Mouse (Mus musculus) heart, embryonic 10.5 days (tissue): ENCODE measurements around the gene Dcp1b. TPM values are rescaled to one million over a fixed set of nuclear protein-coding genes. Genes with fewer than 3 reads are reported as not detected.

ENCODE experiments used
- DNase-seq: peaks from one replicate; pipeline ENCODE4 v3.0.0-alpha.2; 2017; ENCODE audit warnings: low spot score
- H3K27ac ChIP-seq: fragments of 300-500 bp; sonication (generic); 2 replicates; pipeline ENCODE4 v1.5.1; 2016; ENCODE audit warnings: mild to moderate bottlenecking
- H3K27me3 ChIP-seq: fragments of 300-500 bp; sonication (generic); 2 replicates; pipeline ENCODE4 v1.6.1; 2016; ENCODE audit warnings: mild to moderate bottlenecking; ENCODE audit not compliant: poor library complexity, insufficient read depth, severe bottlenecking
- H3K36me3 ChIP-seq: fragments of 300-500 bp; sonication (generic); 2 replicates; pipeline ENCODE4 v1.6.1; 2016; ENCODE audit warnings: mild to moderate bottlenecking, moderate library complexity
- H3K4me1 ChIP-seq: fragments of 300-500 bp; sonication (generic); 2 replicates; pipeline ENCODE4 v1.6.1; 2016; ENCODE audit warnings: mild to moderate bottlenecking
- H3K4me3 ChIP-seq: fragments of 300-500 bp; sonication (generic); 2 replicates; pipeline ENCODE4 v1.5.1; 2016; ENCODE audit warnings: mild to moderate bottlenecking, moderate library complexity
- H3K9me3 ChIP-seq: fragments of 300-500 bp; sonication (generic); 2 replicates; pipeline ENCODE4 v1.6.1; 2016; ENCODE audit warnings: mild to moderate bottlenecking, moderate library complexity
- WGBS: fragments of 180-500 bp; shearing (Covaris S2); methylation state at CpG from one replicate; pipeline ENCODE4 v1.1.7; 2016; 5-methylcytosine and 5-hydroxymethylcytosine counted together
- polyA plus RNA-seq: library from polyadenylated mRNA; unstranded; fragments of >200 nt; fragmentation: Nextera tagmentation; extraction: Ambion mirVana; gene quantifications from 2 replicates; pipeline ENCODE4 v1.2.1, GENCODE M21; 2016

The Dcp1b gene
- polyA plus RNA-seq = 8.1 and 10.4 TPM in 2 replicates

DNA sequence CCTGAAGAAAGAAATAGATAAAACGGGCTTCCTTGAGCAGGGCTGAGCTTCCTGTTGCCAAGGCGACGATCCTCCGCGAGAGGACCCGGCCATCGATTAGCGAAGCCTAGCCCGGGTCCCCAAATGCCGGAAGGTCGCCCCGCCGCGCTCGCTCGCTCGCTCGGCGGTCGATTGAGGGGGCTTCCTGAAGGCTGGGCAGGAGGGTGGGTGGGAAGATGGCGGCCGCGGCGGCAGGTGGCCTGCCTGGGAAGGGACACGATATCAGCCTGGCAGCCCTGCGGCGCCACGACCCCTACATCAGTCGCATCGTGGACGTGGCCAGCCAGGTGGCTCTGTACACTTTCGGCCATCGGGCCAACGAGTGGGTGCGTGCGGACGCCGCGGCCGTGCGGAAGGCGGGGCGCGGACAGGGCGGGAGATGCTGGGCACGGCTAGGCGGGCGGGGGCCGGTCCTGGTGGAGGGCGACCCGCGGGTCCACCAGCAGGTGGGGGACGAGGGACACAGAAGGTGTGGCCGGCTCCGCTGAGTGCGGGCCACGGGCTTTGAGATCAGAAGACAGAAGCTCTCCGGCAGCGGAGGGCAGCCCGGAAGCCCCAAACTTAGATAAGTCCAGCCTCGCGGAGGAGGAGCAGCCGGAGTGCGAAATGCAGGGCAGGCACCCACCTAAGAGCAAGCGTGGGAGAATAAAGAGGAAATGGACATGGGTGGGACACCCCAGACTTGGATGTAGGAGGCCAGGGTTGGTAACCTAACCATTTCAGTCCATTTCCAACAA, at the start of gene Dcp1b:
Dcp1b (plus strand) TSS at position 176 of the 776 bp plus-strand sequence.
- DNase-seq = peak; percentile 95
- no peaks in the 10 kb centered on the region for H3K27me3 ChIP-seq
- peak within 1 kb of the TSS; percentile 82 for H3K4me3 ChIP-seq
- H3K27ac ChIP-seq = peak within 1 kb of the TSS; percentile 96
- H3K4me1 ChIP-seq = peaks cover 58% of the 10 kb centered on the region
- H3K36me3 ChIP-seq = no peaks in the 10 kb centered on the region
- WGBS = under 1% methylated on average over 65 of the region's 65 CpGs
- H3K9me3 ChIP-seq = no peaks in the 10 kb centered on the region

DNA sequence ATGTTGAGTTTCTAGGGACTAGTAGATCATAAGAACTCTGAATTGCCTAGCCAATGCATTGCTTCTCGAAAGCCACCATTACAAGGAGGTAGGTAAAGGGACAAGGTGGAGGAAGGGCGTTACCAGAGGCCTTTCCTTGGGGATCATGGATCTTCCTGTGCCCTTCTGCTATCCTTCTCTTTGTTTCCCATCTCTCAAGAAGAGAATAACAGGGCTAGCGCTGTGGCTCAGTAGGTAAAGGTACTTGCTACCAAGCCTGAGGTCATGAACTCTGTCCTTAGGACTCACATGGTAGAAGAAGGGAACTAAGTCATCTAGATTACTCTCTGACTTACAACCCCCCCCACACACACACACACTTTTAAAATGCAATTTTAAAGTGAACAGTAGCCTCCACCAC, 48.1 kb upstream of the Dcp1b start:
- WGBS = 83% methylated on average over 3 of the region's 3 CpGs
- H3K36me3 ChIP-seq = peaks cover 6% of the 10 kb centered on the region; the same call in 1 of the 2 replicates
- H3K4me3 ChIP-seq = no peak overlapping the region
- H3K4me1 ChIP-seq = peaks cover 20% of the 10 kb centered on the region; the same call in 1 of the 2 replicates
- no peak overlapping the region for H3K27ac ChIP-seq
- no peaks in the 10 kb centered on the region for H3K27me3 ChIP-seq
- no peaks in the 10 kb centered on the region for H3K9me3 ChIP-seq
- DNase-seq = peak; percentile 58

GRCm38 (mm10) chr6:119128076-119128475, 47.0 kb upstream of the Dcp1b start:
- Histone ChIP-seq H3K4me3 (no peak overlapping the region), H3K9me3 (no peaks in the 10 kb centered on the region), H3K4me1 (peaks cover 30% of the 10 kb centered on the region; the same call in 1 of the 2 replicates), H3K27me3 (no peaks in the 10 kb centered on the region), H3K36me3 (peaks cover 6% of the 10 kb centered on the region; the same call in 1 of the 2 replicates), H3K27ac (no peak overlapping the region)
- WGBS = 87% methylated on average over 1 of the region's 1 CpGs
- DNase-seq = peak; percentile 54

GRCm38 (mm10) chr6:119128521-119128920, 46.5 kb upstream of the Dcp1b start:
- Histone ChIP-seq H3K9me3 (no peaks in the 10 kb centered on the region), H3K4me1 (peaks cover 34% of the 10 kb centered on the region), H3K27me3 (no peaks in the 10 kb centered on the region), H3K27ac (no peak overlapping the region), H3K4me3 (no peak overlapping the region), H3K36me3 (peaks cover 6% of the 10 kb centered on the region; the same call in 1 of the 2 replicates)
- DNase-seq = peak; percentile 67
- 86% methylated on average over 8 of the region's 8 CpGs for WGBS

DNA sequence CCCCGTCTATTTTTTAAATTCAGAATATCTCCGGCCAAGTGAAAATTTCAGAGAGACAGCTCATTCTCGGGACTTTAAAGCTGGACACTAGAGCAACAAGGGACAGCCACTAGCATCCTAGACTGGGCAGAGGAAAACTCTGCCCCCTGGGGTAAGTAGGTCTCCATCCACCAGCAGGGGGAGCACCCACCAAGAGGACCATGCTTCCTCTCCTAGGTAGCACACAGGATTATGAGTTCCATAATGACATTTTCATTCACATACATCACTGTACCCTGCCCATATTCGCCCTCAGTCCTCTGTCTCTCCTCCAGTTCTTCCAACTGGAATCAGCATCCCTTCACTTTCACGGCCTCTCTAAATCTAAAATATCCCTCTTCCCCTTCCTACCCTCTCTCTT, 45.4 kb upstream of the Dcp1b start:
- H3K9me3 ChIP-seq = no peaks in the 10 kb centered on the region
- H3K4me3 ChIP-seq = no peak overlapping the region
- H3K27ac ChIP-seq = no peak overlapping the region
- 74% methylated on average over 5 of the region's 5 CpGs for WGBS
- DNase-seq = peak; percentile 74
- no peaks in the 10 kb centered on the region for H3K27me3 ChIP-seq
- peaks cover 38% of the 10 kb centered on the region for H3K4me1 ChIP-seq
- H3K36me3 ChIP-seq = peaks cover 9% of the 10 kb centered on the region; the same call in 1 of the 2 replicates

DNA sequence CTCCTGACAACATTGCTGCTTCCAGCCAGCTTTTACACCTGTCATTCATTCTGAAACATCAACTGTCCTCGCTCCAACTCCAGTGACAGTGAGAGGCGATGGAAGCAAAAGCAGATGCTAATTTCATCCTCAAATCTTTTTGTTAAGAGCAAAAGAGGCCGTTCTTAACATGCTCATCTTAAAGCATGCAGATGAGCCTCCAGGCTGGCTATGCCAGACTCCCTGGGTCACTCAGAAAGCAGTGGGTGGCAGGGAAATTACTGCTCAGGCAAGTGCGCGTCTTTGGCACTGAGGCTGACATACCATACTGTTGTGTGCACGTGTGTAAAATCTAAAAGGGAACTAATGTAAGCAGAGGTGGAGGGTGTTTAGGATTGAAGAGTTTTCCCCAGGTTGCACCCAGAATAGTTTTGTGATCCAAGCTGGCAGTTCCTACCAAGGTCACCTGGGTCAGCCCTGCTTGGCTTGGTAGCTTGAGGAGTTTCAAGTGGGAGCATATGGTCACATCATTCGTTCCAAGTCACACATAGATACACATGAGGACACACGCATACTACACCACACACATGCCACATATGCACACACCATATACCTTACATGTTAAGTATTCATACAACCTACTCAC, 42.8 kb upstream of the Dcp1b start:
- H3K4me3 ChIP-seq = no peak overlapping the region
- H3K9me3 ChIP-seq = no peaks in the 10 kb centered on the region
- H3K27ac ChIP-seq = 0 out of 2 replicates have a peak overlapping the region, but pooled peaks have one; percentile 29
- H3K36me3 ChIP-seq = 0 out of 2 replicates have a peak, but pooled peaks cover 4% of the 10 kb centered on the region
- WGBS = 72% methylated on average over 8 of the region's 8 CpGs
- H3K4me1 ChIP-seq = peaks cover 38% of the 10 kb centered on the region
- peak; percentile 64 for DNase-seq
- no peaks in the 10 kb centered on the region for H3K27me3 ChIP-seq

DNA sequence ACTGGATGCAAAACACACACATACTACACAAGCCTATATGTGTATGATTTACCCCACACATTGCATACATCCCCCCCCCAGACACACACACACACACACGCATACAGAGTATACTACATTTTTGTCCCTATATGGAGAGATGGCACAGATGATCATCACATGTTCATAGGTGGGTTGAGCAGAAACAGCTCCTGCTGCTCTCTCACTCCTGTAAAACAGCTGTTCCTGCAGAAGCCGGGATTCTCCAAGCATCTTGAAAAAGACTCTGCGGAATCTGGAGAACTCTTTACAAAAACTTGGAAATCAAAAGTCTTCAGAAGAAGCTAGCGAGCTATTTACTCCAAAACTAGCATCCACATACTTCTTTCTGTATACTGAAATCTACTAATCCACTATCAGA, 42.2 kb upstream of the Dcp1b start:
- Histone ChIP-seq H3K4me1 (peaks cover 43% of the 10 kb centered on the region), H3K27me3 (no peaks in the 10 kb centered on the region), H3K4me3 (no peak overlapping the region), H3K36me3 (0 out of 2 replicates have a peak, but pooled peaks cover 4% of the 10 kb centered on the region), H3K27ac (no peak overlapping the region), H3K9me3 (no peaks in the 10 kb centered on the region)
- peak; percentile 41 for DNase-seq
- 92% methylated on average over 4 of the region's 4 CpGs for WGBS

DNA sequence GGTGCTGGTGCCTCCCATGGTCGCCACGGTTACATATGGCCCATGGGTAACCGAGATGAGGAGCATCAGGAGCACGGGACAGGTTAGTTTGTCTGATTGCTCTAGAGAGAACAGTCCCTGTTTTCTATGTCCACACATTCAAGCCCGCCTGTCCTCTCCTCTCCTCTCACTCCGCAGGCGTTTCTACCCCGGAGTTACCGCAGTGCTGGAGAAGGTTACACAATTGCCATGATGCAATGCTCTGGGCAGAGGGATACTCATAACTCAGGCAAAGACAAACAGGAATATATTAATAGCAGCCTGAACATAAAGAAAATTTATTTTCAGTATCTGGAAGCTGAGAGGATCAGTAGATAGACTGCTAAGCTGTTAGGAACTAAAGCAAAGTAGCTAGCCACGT, 37.3 kb upstream of the Dcp1b start:
- no peak overlapping the region for H3K27ac ChIP-seq
- no peak for DNase-seq
- H3K4me3 ChIP-seq = no peak overlapping the region
- H3K4me1 ChIP-seq = peaks cover 47% of the 10 kb centered on the region
- WGBS = 84% methylated on average over 10 of the region's 10 CpGs
- peaks cover 3% of the 10 kb centered on the region; the same call in 1 of the 2 replicates for H3K36me3 ChIP-seq
- H3K27me3 ChIP-seq = no peaks in the 10 kb centered on the region
- H3K9me3 ChIP-seq = no peaks in the 10 kb centered on the region

DNA sequence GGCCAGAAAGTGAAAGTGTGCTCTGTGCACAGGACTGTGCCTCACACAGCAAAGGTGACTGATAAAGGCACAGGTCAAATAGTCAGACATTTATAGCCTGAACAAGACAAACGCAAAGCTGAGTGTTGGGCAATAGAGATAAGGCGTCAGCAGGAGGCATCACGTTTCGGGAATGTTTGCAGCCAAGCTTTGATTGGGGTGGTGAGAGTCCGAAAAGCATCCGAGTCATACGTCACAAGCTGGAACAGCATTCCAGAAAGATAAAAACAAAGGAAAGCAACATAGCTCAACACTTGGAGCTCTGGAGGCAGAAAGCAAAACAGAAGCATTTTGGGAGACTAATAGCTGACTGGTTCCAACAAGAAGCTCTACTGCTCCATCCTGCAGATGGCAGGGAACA, 35.5 kb upstream of the Dcp1b start:
- Histone ChIP-seq H3K27ac (peak overlapping the region; percentile 76), H3K9me3 (no peaks in the 10 kb centered on the region), H3K36me3 (no peaks in the 10 kb centered on the region; the same call in 1 of the 2 replicates), H3K4me3 (peak overlapping the region; percentile 34; the same call in 1 of the 2 replicates), H3K27me3 (0 out of 2 replicates have a peak, but pooled peaks cover 3% of the 10 kb centered on the region), H3K4me1 (peaks cover 41% of the 10 kb centered on the region)
- WGBS = 11% methylated on average over 7 of the region's 7 CpGs
- peak; percentile 85 for DNase-seq

DNA sequence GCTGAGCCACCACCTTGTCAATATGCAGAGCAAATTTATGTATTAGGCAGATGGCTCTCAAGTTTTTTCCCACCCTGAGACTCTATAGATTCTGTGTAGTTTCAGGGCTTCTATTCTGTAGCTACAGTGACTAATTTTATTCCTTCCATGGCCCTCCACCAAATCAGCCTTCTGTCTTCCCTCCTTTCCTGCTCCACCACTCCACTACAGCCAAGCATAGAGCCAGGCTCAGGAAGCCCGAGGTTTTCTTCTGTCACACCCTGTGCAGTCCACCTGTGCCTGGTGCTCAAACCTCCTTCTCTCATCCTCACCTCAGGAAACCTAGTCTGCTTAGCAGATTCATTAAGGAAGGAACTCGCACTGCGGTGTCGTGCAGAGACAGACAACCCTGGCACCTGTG, 29.9 kb upstream of the Dcp1b start:
- 58% methylated on average over 4 of the region's 4 CpGs for WGBS
- Histone ChIP-seq H3K27me3 (0 out of 2 replicates have a peak, but pooled peaks cover 3% of the 10 kb centered on the region), H3K9me3 (no peaks in the 10 kb centered on the region), H3K36me3 (peaks cover 7% of the 10 kb centered on the region; the same call in 1 of the 2 replicates), H3K4me1 (peaks cover 24% of the 10 kb centered on the region), H3K4me3 (no peak overlapping the region), H3K27ac (0 out of 2 replicates have a peak overlapping the region, but pooled peaks have one; percentile 17)
- DNase-seq = peak; percentile 64

DNA sequence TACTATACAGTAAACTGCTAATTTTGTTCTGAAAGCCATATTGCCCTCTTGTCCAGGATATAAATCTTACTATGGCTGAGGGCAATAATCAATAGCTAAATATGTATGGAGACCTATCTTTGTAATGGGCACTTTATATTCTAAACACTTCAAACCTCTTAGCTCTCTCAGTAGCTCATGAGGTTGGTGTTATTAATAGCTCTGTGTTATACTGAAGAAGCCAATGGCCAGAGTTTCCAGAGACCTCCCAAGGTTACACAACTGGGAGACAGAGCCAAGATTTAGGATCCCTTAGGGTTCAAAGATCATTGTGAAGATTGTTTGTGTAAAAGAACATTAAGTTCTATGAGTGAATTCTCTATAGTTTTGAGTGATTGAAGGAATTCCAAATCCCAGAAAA, 9.4 kb upstream of the Dcp1b start:
- DNase-seq = peak; percentile 28
- Histone ChIP-seq H3K4me3 (no peak overlapping the region), H3K9me3 (no peaks in the 10 kb centered on the region), H3K36me3 (peaks cover 30% of the 10 kb centered on the region), H3K27me3 (no peaks in the 10 kb centered on the region), H3K27ac (no peak overlapping the region), H3K4me1 (peaks cover 22% of the 10 kb centered on the region; the same call in 1 of the 2 replicates)

GRCm38 (mm10) chr6:119174307-119175074, 562 bp upstream of the Dcp1b start:
- Histone ChIP-seq H3K27ac (peak overlapping the region; percentile 96), H3K4me1 (peaks cover 50% of the 10 kb centered on the region), H3K27me3 (no peaks in the 10 kb centered on the region), H3K4me3 (peak overlapping the region; percentile 82), H3K9me3 (no peaks in the 10 kb centered on the region), H3K36me3 (no peaks in the 10 kb centered on the region)
- DNase-seq = peak; percentile 51
- 58% methylated on average over 12 of the region's 12 CpGs for WGBS
